In the genomic region with DNA sequence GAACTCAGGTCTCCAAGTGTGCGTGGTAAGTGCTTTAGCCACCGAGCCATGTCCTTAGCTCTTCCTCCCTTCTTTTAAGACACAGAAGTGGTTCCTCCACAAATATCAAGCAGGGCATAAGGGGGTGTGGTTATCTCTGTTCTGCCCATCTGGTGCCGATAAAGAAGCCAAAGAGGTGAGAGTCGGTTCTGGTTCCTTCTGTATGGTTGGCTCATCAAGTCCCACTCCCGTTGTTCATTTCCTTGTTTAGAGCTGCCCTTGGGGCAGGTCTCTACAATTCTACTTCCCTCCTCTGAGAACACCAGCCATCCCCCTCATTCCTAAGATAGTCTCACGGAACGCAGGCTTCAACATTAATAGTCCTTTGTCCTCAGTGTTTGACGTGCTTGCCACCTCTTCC, we compare ENCODE assay signal across 17 mouse cellular contexts. TPM values are rescaled to one million over a fixed set of nuclear protein-coding genes. Genes with fewer than 3 reads are reported as not detected.
A peak's percentile ranks its signal among the peaks of the same experiment; 100 is the strongest.
DNase-seq lines count a peak whose midpoint lies in the region; ATAC-seq and TF ChIP-seq lines count a peak whose summit lies in the region.
"Had no signal": no experiment of that assay in that cellular context is flagged by ENCODE, and none has a peak within 500 bp of the region (broad histone marks: within the 10 kb centered on the region; RNA-seq: fewer than 3 reads in every experiment).

No protein-coding gene starts in this region.

- H3K9me3 ChIP-seq in heart, postnatal 0 days (replicated peaks; ENCODE audit: control insufficient read depth, low read length): no peaks in the 10 kb centered on the region
- H3K9me3 ChIP-seq in liver, embryonic 13.5 days (replicated peaks): no peaks in the 10 kb centered on the region
- H3K9me3 ChIP-seq in hindbrain, embryonic 16.5 days (ENCODE audit: control insufficient read depth, low read length): no peaks in the 10 kb centered on the region
- H3K9me3 ChIP-seq: midbrain, embryonic 10.5 days had no signal

- no peak overlapping the region for H3K4me3 ChIP-seq in heart, postnatal 0 days (ENCODE audit: low read depth, low read length)
- H3K4me3 ChIP-seq in brown adipose tissue, adult 24 weeks (ENCODE audit: insufficient read depth, low read depth, low read length): no peak overlapping the region
- no peak overlapping the region; the same call in 1 of the 2 replicates for H3K4me3 ChIP-seq in liver, embryonic 13.5 days (replicated peaks)
- no peak overlapping the region for H3K4me3 ChIP-seq in hindbrain, embryonic 16.5 days (ENCODE audit: low read length)
- H3K4me3 ChIP-seq: midbrain, embryonic 10.5 days had no signal

- DNase-seq in heart, postnatal 0 days (ENCODE audit: low spot score): peak; percentile 65
- no peak for DNase-seq in heart, postnatal 25 days (ENCODE audit: low spot score)
- peak; percentile 98 for DNase-seq in MEL-GATA-1-ER (ENCODE audit: extremely low read depth, low read depth)
- peak; percentile 66 for DNase-seq in liver, embryonic 13.5 days
- no peak for DNase-seq in layer of hippocampus, adult 9-10 months (ENCODE audit: low spot score)
- no peak for DNase-seq in adipocyte (ENCODE audit: low spot score)
- DNase-seq: adrenal gland, adult 2 months; cerebellum, adult 11-12 months had no signal

- peak overlapping the region; percentile 63 for H3K27ac ChIP-seq in heart, postnatal 0 days (ENCODE audit: low read depth)
- peak overlapping the region; percentile 80 for H3K27ac ChIP-seq in brown adipose tissue, adult 24 weeks (replicated peaks; ENCODE audit: low read depth, low read length)
- peak overlapping the region; percentile 75 for H3K27ac ChIP-seq in liver, embryonic 13.5 days
- H3K27ac ChIP-seq in hindbrain, embryonic 16.5 days (ENCODE audit: low read depth, low read length): no peak overlapping the region
- H3K27ac ChIP-seq: midbrain, embryonic 10.5 days had no signal

- intact Hi-C loops in heart, postnatal 25 days (cut with DNase I): no loop called here

- no peaks in the 10 kb centered on the region for H3K36me3 ChIP-seq in heart, postnatal 0 days (replicated peaks; ENCODE audit: control insufficient read depth, insufficient read depth, low read length)
- no peaks in the 10 kb centered on the region for H3K36me3 ChIP-seq in liver, embryonic 13.5 days
- no peaks in the 10 kb centered on the region for H3K36me3 ChIP-seq in hindbrain, embryonic 16.5 days (ENCODE audit: control insufficient read depth, insufficient read depth, low read length)
- H3K36me3 ChIP-seq: midbrain, embryonic 10.5 days had no signal

- H3K4me1 ChIP-seq in heart, postnatal 0 days (ENCODE audit: control insufficient read depth, insufficient read depth): no peaks in the 10 kb centered on the region
- no peaks in the 10 kb centered on the region; the same call in 1 of the 2 replicates for H3K4me1 ChIP-seq in brown adipose tissue, adult 24 weeks (ENCODE audit: control insufficient read depth, insufficient read depth, insufficient read length, low read length)
- peaks cover 31% of the 10 kb centered on the region for H3K4me1 ChIP-seq in liver, embryonic 13.5 days (replicated peaks)
- H3K4me1 ChIP-seq in hindbrain, embryonic 16.5 days (ENCODE audit: control insufficient read depth, insufficient read depth, low read depth, low read length): no peaks in the 10 kb centered on the region
- H3K4me1 ChIP-seq: midbrain, embryonic 10.5 days had no signal

- no peak overlapping the region; the same call in 1 of the 2 replicates for H3K4me2 ChIP-seq in heart, postnatal 0 days (ENCODE audit: low read depth, low read length)
- peak overlapping the region; percentile 50 for H3K4me2 ChIP-seq in liver, embryonic 13.5 days
- no peak overlapping the region for H3K4me2 ChIP-seq in hindbrain, embryonic 16.5 days (ENCODE audit: low read length)

- ATAC-seq in heart, postnatal 0 days (ENCODE audit: insufficient read depth, low read depth): peak; percentile 63
- peak; percentile 94 for ATAC-seq in liver, embryonic 13.5 days (ENCODE audit: low read depth)
- ATAC-seq in hindbrain, embryonic 16.5 days: no peak
- ATAC-seq: intestine, embryonic 16.5 days had no signal

- 0 out of 2 replicates have a peak, but pooled peaks have one; percentile 63 for TF ChIP-seq EP300 in heart, postnatal 0 days (IDR thresholded peaks at IDR 0.05; ENCODE audit: low read depth)

- no peaks in the 10 kb centered on the region for H3K27me3 ChIP-seq in heart, postnatal 0 days (ENCODE audit: control insufficient read depth, insufficient read depth, low read length)
- H3K27me3 ChIP-seq in liver, embryonic 13.5 days: no peaks in the 10 kb centered on the region
- H3K27me3 ChIP-seq in hindbrain, embryonic 16.5 days (replicated peaks; ENCODE audit: control insufficient read depth, insufficient read depth, low read length): no peaks in the 10 kb centered on the region

- no peak overlapping the region for H3K9ac ChIP-seq in heart, postnatal 0 days (replicated peaks; ENCODE audit: low read depth, low read length)
- peak overlapping the region; percentile 34; the same call in 1 of the 2 replicates for H3K9ac ChIP-seq in liver, embryonic 13.5 days
- no peak overlapping the region for H3K9ac ChIP-seq in hindbrain, embryonic 16.5 days (ENCODE audit: low read depth, low read length)

- WGBS in heart, postnatal 0 days: 28% methylated on average over 8 of the region's 8 CpGs
- 25% methylated on average over 8 of the region's 8 CpGs for WGBS in liver, embryonic 13.5 days (ENCODE audit: insufficient replicate concordance)
- 77% methylated on average over 8 of the region's 8 CpGs for WGBS in hindbrain, embryonic 16.5 days

- no peak for TF ChIP-seq CTCF in heart, postnatal 0 days (IDR thresholded peaks at IDR 0.05; ENCODE audit: low read depth)

RNA-seq across cellular contexts. Expression of a gene that starts 7.3 kb away (rescaled TPM):
- total RNA-seq in heart, postnatal 0 days (2014; rRNA removed; ENCODE audit: low replicate concordance): 106 and 118 TPM in 2 replicates
- polyA plus RNA-seq in heart, postnatal 0 days (2015; fragmentation: Nextera tagmentation; extraction: Ambion mirVana): 67.9 and 75.7 TPM in 2 replicates
- 100 to 1,000 TPM; 115 to 122 TPM for total RNA-seq in heart, postnatal 25 days (2021)
- 66.5 and 75.1 TPM in 2 replicates for polyA plus RNA-seq in brown adipose tissue, adult 24 weeks (2012; ENCODE audit: insufficient read depth, insufficient read length, missing spikeins)
- 9.8 and 11.2 TPM in 2 replicates for polyA plus RNA-seq in liver, embryonic 13.5 days (2015; fragmentation: Nextera tagmentation; extraction: Ambion mirVana)
- 32.1 and 33.4 TPM in 2 replicates for polyA plus RNA-seq in hindbrain, embryonic 16.5 days (2015; fragmentation: Nextera tagmentation; extraction: Ambion mirVana)

RNA-seq across cellular contexts. Expression of a gene that starts 10.0 kb away (rescaled TPM):
- not detected in 2 replicates for total RNA-seq in heart, postnatal 0 days (2014; rRNA removed; ENCODE audit: low replicate concordance)
- not detected in 2 replicates for polyA plus RNA-seq in heart, postnatal 0 days (2015; fragmentation: Nextera tagmentation; extraction: Ambion mirVana)
- not detected for total RNA-seq in heart, postnatal 25 days (2021)
- not detected in 2 replicates for polyA plus RNA-seq in brown adipose tissue, adult 24 weeks (2012; ENCODE audit: insufficient read depth, insufficient read length, missing spikeins)
- not detected in 2 replicates for polyA plus RNA-seq in liver, embryonic 13.5 days (2015; fragmentation: Nextera tagmentation; extraction: Ambion mirVana)
- polyA plus RNA-seq in hindbrain, embryonic 16.5 days (2015; fragmentation: Nextera tagmentation; extraction: Ambion mirVana): not detected in 2 replicates
- total RNA-seq: adrenal gland, adult 2 months; CH12.LX; heart, postnatal 10 days; left cerebral cortex, postnatal 10 days; liver, adult 2 months had no signal
- polyA plus RNA-seq: adrenal gland, adult 2 months; intestine, embryonic 16.5 days; liver, adult 2 months; midbrain, embryonic 10.5 days; stomach, embryonic 14.5 days had no signal

RNA-seq across cellular contexts. Expression of a gene that starts 27.3 kb away (rescaled TPM):
- total RNA-seq in heart, postnatal 0 days (2014; rRNA removed; ENCODE audit: low replicate concordance): 6.5 and 21.2 TPM in 2 replicates
- 2.7 and 2.8 TPM in 2 replicates for polyA plus RNA-seq in heart, postnatal 0 days (2015; fragmentation: Nextera tagmentation; extraction: Ambion mirVana)
- total RNA-seq in heart, postnatal 25 days (2021): 1 to 10 TPM; 1.5 to 1.6 TPM
- polyA plus RNA-seq in brown adipose tissue, adult 24 weeks (2012; ENCODE audit: insufficient read depth, insufficient read length, missing spikeins): not detected in 2 replicates
- polyA plus RNA-seq in liver, embryonic 13.5 days (2015; fragmentation: Nextera tagmentation; extraction: Ambion mirVana): 0.06 TPM in 1 of 2 replicates, not detected in the other
- polyA plus RNA-seq in hindbrain, embryonic 16.5 days (2015; fragmentation: Nextera tagmentation; extraction: Ambion mirVana): 0.10 and 0.12 TPM in 2 replicates
- total RNA-seq: adrenal gland, adult 2 months; CH12.LX; left cerebral cortex, postnatal 10 days; liver, adult 2 months had no signal
- polyA plus RNA-seq: stomach, embryonic 14.5 days had no signal

RNA-seq across cellular contexts. Expression of a gene that starts 34.2 kb away (rescaled TPM):
- 4.9 and 8.0 TPM in 2 replicates for total RNA-seq in heart, postnatal 0 days (2014; rRNA removed; ENCODE audit: low replicate concordance)
- polyA plus RNA-seq in heart, postnatal 0 days (2015; fragmentation: Nextera tagmentation; extraction: Ambion mirVana): 1.7 and 2.2 TPM in 2 replicates
- 1 to 10 TPM; 1.9 to 2.1 TPM for total RNA-seq in heart, postnatal 25 days (2021)
- polyA plus RNA-seq in brown adipose tissue, adult 24 weeks (2012; ENCODE audit: insufficient read depth, insufficient read length, missing spikeins): 0.54 and 0.87 TPM in 2 replicates
- 0.24 and 0.36 TPM in 2 replicates for polyA plus RNA-seq in liver, embryonic 13.5 days (2015; fragmentation: Nextera tagmentation; extraction: Ambion mirVana)
- 59.3 and 62.7 TPM in 2 replicates for polyA plus RNA-seq in hindbrain, embryonic 16.5 days (2015; fragmentation: Nextera tagmentation; extraction: Ambion mirVana)

RNA-seq across cellular contexts. Expression of a gene that starts 47.2 kb away (rescaled TPM):
- 23.0 and 79.5 TPM in 2 replicates for total RNA-seq in heart, postnatal 0 days (2014; rRNA removed; ENCODE audit: low replicate concordance)
- 22.9 and 24.0 TPM in 2 replicates for polyA plus RNA-seq in heart, postnatal 0 days (2015; fragmentation: Nextera tagmentation; extraction: Ambion mirVana)
- 10 to 100 TPM; 50.1 to 62.2 TPM for total RNA-seq in heart, postnatal 25 days (2021)
- 37.7 and 46.4 TPM in 2 replicates for polyA plus RNA-seq in brown adipose tissue, adult 24 weeks (2012; ENCODE audit: insufficient read depth, insufficient read length, missing spikeins)
- polyA plus RNA-seq in liver, embryonic 13.5 days (2015; fragmentation: Nextera tagmentation; extraction: Ambion mirVana): 0.51 and 0.63 TPM in 2 replicates
- 0.40 and 0.54 TPM in 2 replicates for polyA plus RNA-seq in hindbrain, embryonic 16.5 days (2015; fragmentation: Nextera tagmentation; extraction: Ambion mirVana)
- total RNA-seq: CH12.LX; left cerebral cortex, postnatal 10 days had no signal

Comparison
In these comparisons a context has a peak if more than half of its experiments do, and no peak if none do; other contexts are left out.
1. DNase-seq: peak in heart, postnatal 0 days (single experiment), MEL-GATA-1-ER (single experiment) and liver, embryonic 13.5 days (single experiment); none in heart, postnatal 25 days (single experiment), layer of hippocampus, adult 9-10 months (single experiment) and adipocyte (single experiment).